Mouse (Mus musculus): ENCODE results near the gene Spg20. TPM values are rescaled to one million over a fixed set of nuclear protein-coding genes. Genes with fewer than 3 reads are reported as not detected.
A peak's percentile ranks its signal among the peaks of the same experiment; 100 is the strongest.

Spg20 gene
- polyA plus RNA-seq (2012; rRNA removed) = 3.1 and 3.9 TPM in 2 replicates
- polyA plus RNA-seq (2014; fragmentation: Nextera tagmentation; extraction: Ambion mirVana) = 6.0 and 7.7 TPM in 2 replicates

- H3K4me1 ChIP-seq (replicated peaks; ENCODE audit: control insufficient read depth in 2 of 2, insufficient read depth in 2 of 2, low read length in 1 of 2) = peaks cover 4 to 15% of the 10 kb centered on the region in 2 experiments; a peak in 3 of 4 replicates
- H3K4me3 ChIP-seq (ENCODE audit: insufficient read depth in 1 of 2, low read depth in 2 of 2, low read length in 2 of 2) = peak within 1 kb of the TSS; percentile 78 to 79
- H3K9me3 ChIP-seq (ENCODE audit: control insufficient read depth, low read length) = no peaks in the 10 kb centered on the region
- no peak for TF ChIP-seq EP300 (IDR thresholded peaks at IDR 0.05; ENCODE audit: low read depth)
- TF ChIP-seq CTCF (IDR thresholded peaks at IDR 0.05; ENCODE audit: low read depth) = peak; percentile 94
- H3K9ac ChIP-seq (replicated peaks) = peak within 1 kb of the TSS; percentile 80
- WGBS (ENCODE audit: insufficient replicate concordance) = under 1% methylated on average over 58 of the region's 58 CpGs
- no peaks in the 10 kb centered on the region for H3K27me3 ChIP-seq (ENCODE audit: control insufficient read depth, insufficient read depth, low read length)
- ATAC-seq (ENCODE audit: insufficient read depth) = peak; percentile 93
- DNase-seq (ENCODE audit: low read depth in 3 of 3, low spot score in 3 of 3) = peak; percentile 59 to 68 (median 68)
- no peak within 1 kb of the TSS for H3K27ac ChIP-seq
- H3K4me2 ChIP-seq (ENCODE audit: low read depth) = peak within 1 kb of the TSS; percentile 68
- H3K36me3 ChIP-seq (replicated peaks; ENCODE audit: control insufficient read depth, insufficient read depth, low read depth) = no peaks in the 10 kb centered on the region
These were observed at the start of gene Spg20 for GRCm38 (mm10) chr3:55111935-55112709. Gene Spg20 (plus strand): TSS chr3:55112108.

GRCm38 (mm10) chr3:55062653-55063052, 49.3 kb upstream of the Spg20 start:
- Histone ChIP-seq H3K9me3 (ENCODE audit: control insufficient read depth, low read length) (no peaks in the 10 kb centered on the region), H3K27me3 (ENCODE audit: control insufficient read depth, insufficient read depth, low read length) (no peaks in the 10 kb centered on the region), H3K4me2 (ENCODE audit: low read depth) (no peak overlapping the region), H3K27ac (no peak overlapping the region), H3K9ac (replicated peaks) (no peak overlapping the region), H3K4me1 (replicated peaks; ENCODE audit: control insufficient read depth in 2 of 2, insufficient read depth in 2 of 2, low read length in 1 of 2) (no peaks in the 10 kb centered on the region), H3K36me3 (replicated peaks; ENCODE audit: control insufficient read depth, insufficient read depth, low read depth) (no peaks in the 10 kb centered on the region), H3K4me3 (ENCODE audit: insufficient read depth in 1 of 2, low read depth in 2 of 2, low read length in 2 of 2) (no peak overlapping the region)
- TF ChIP-seq CTCF (IDR thresholded peaks at IDR 0.05; ENCODE audit: low read depth) = no peak
- no peak for TF ChIP-seq EP300 (IDR thresholded peaks at IDR 0.05; ENCODE audit: low read depth)
- ATAC-seq (ENCODE audit: insufficient read depth) (no peak), DNase-seq (ENCODE audit: low read depth in 3 of 3, low spot score in 3 of 3) (no peak)
- WGBS (ENCODE audit: insufficient replicate concordance) = 57% methylated on average over 9 of the region's 9 CpGs

GRCm38 (mm10) chr3:55064396-55064795, 47.5 kb upstream of the Spg20 start:
- H3K4me3 ChIP-seq (ENCODE audit: insufficient read depth in 1 of 2, low read depth in 2 of 2, low read length in 2 of 2) = no peak overlapping the region
- no peaks in the 10 kb centered on the region for H3K4me1 ChIP-seq (replicated peaks; ENCODE audit: control insufficient read depth in 2 of 2, insufficient read depth in 2 of 2, low read length in 1 of 2)
- H3K9me3 ChIP-seq (ENCODE audit: control insufficient read depth, low read length) = no peaks in the 10 kb centered on the region
- H3K9ac ChIP-seq (replicated peaks) = no peak overlapping the region
- WGBS (ENCODE audit: insufficient replicate concordance) = 7% methylated on average over 2 of the region's 2 CpGs
- no peak overlapping the region for H3K4me2 ChIP-seq (ENCODE audit: low read depth)
- ATAC-seq (ENCODE audit: insufficient read depth) = no peak
- TF ChIP-seq CTCF (IDR thresholded peaks at IDR 0.05; ENCODE audit: low read depth) (peak; percentile 86), EP300 (IDR thresholded peaks at IDR 0.05; ENCODE audit: low read depth) (no peak)
- DNase-seq (ENCODE audit: low read depth in 3 of 3, low spot score in 3 of 3) = peak; percentile 6 to 14 (median 12)
- no peak overlapping the region for H3K27ac ChIP-seq
- no peaks in the 10 kb centered on the region for H3K27me3 ChIP-seq (ENCODE audit: control insufficient read depth, insufficient read depth, low read length)
- H3K36me3 ChIP-seq (replicated peaks; ENCODE audit: control insufficient read depth, insufficient read depth, low read depth) = no peaks in the 10 kb centered on the region

GRCm38 (mm10) chr3:55065738-55066665, 45.9 kb upstream of the Spg20 start:
- Histone ChIP-seq H3K4me2 (ENCODE audit: low read depth) (no peak overlapping the region), H3K4me1 (replicated peaks; ENCODE audit: control insufficient read depth in 2 of 2, insufficient read depth in 2 of 2, low read length in 1 of 2) (no peaks in the 10 kb centered on the region), H3K27ac (no peak overlapping the region), H3K4me3 (ENCODE audit: insufficient read depth in 1 of 2, low read depth in 2 of 2, low read length in 2 of 2) (no peak overlapping the region), H3K9me3 (ENCODE audit: control insufficient read depth, low read length) (no peaks in the 10 kb centered on the region), H3K9ac (replicated peaks) (no peak overlapping the region), H3K36me3 (replicated peaks; ENCODE audit: control insufficient read depth, insufficient read depth, low read depth) (no peaks in the 10 kb centered on the region), H3K27me3 (ENCODE audit: control insufficient read depth, insufficient read depth, low read length) (no peaks in the 10 kb centered on the region)
- no peak for DNase-seq (ENCODE audit: low read depth in 3 of 3, low spot score in 3 of 3)
- whole genome bisulfite sequencing (ENCODE audit: insufficient replicate concordance) = 34% methylated on average over 14 of the region's 14 CpGs
- no peak for TF ChIP-seq EP300 (IDR thresholded peaks at IDR 0.05; ENCODE audit: low read depth)
- no peak for TF ChIP-seq CTCF (IDR thresholded peaks at IDR 0.05; ENCODE audit: low read depth)
- no peak for ATAC-seq (ENCODE audit: insufficient read depth)

GRCm38 (mm10) chr3:55066666-55067023, 45.3 kb upstream of the Spg20 start:
- Histone ChIP-seq H3K9me3 (ENCODE audit: control insufficient read depth, low read length) (no peaks in the 10 kb centered on the region), H3K9ac (replicated peaks) (no peak overlapping the region), H3K4me3 (ENCODE audit: insufficient read depth in 1 of 2, low read depth in 2 of 2, low read length in 2 of 2) (no peak overlapping the region), H3K27ac (no peak overlapping the region), H3K4me1 (replicated peaks; ENCODE audit: control insufficient read depth in 2 of 2, insufficient read depth in 2 of 2, low read length in 1 of 2) (no peaks in the 10 kb centered on the region), H3K36me3 (replicated peaks; ENCODE audit: control insufficient read depth, insufficient read depth, low read depth) (no peaks in the 10 kb centered on the region), H3K4me2 (ENCODE audit: low read depth) (no peak overlapping the region), H3K27me3 (ENCODE audit: control insufficient read depth, insufficient read depth, low read length) (no peaks in the 10 kb centered on the region)
- 56% methylated on average over 12 of the region's 12 CpGs for WGBS (ENCODE audit: insufficient replicate concordance)
- ATAC-seq (ENCODE audit: insufficient read depth) (no peak), DNase-seq (ENCODE audit: low read depth in 3 of 3, low spot score in 3 of 3) (no peak)
- TF ChIP-seq CTCF (IDR thresholded peaks at IDR 0.05; ENCODE audit: low read depth) = no peak
- no peak for TF ChIP-seq EP300 (IDR thresholded peaks at IDR 0.05; ENCODE audit: low read depth)

Measured in liver, embryonic 14.5 days (tissue).